Mouse (Mus musculus) activated CD4-positive, CD25-positive, alpha-beta regulatory T cell, adult 4 months (primary cell): ENCODE measurements around the gene Hmgn2. TPM values are rescaled to one million over a fixed set of nuclear protein-coding genes. Genes with fewer than 3 reads are reported as not detected.

Experiments used
- ATAC-seq: one replicate; pipeline ENCODE4 v1.8.0; 2017
- polyA plus RNA-seq, 2 experiments: library from polyadenylated mRNA; unstranded; fragments of 100-300 nt; shearing (Covaris generic); gene quantifications; one replicate each; pipeline ENCODE4 v1.2.1; 2017

Hmgn2 gene
- polyA plus RNA-seq, 2 experiments from 2014 or later: 478 to 642 TPM

DNA sequence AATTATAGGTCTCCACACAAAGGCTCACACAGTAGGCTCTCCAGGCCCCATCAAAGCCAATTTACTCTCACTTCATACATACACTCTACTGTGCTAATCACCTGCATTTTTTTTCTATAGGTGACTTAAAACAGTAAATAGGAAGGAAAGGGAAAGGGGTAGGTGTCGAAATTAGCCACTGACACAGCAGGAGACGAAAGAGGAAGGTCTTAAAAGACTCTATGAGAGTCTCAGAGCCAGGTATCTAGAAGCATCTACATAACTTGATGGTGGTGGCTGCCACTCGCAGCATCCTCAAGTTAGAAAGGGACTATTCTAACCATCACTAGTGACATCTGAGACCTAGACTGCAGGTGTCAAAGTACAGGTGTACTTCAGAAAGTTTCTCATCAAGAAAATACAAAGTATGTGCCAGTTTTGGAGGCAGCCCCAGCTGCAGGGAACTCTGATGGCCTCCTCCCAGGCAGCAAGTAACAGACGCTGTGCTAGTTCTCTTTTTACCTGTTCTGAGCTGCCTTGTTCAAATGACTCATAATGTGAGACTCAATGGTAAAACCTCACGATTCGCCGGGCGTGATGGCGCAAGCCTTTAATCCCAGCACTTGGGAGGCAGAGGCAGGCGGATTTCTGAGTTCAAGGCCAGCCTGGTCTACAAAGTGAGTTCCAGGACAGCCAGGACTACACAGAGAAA is 9.7 kb upstream of the Hmgn2 start:
- ATAC-seq: no peak

- ATAC-seq: no peak
Measured at GRCm38 (mm10) chr4:133971741-133972140, 3.3 kb upstream of the Hmgn2 start.

DNA sequence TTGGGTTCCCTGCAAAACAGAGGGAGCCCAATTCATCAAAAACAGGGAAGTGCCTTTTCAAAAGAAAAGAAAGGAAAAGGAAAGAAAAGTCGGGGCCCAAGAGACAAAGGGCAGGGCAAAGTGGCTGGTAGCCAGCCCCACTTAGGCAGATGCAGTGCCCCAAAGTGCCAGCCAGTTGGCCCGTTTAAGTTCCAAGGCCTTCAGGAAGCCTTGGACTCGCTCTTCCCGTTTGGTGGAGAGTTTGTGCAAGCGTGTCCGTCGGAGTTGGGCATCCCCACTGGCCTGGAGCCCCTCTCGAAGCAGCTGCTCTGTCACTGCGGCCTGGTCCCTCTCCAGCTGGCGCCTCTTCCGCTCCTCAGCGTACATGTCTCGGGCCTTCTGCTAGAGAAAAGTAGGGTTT is 2.4 kb upstream of the Hmgn2 start:
- no peak for ATAC-seq

DNA sequence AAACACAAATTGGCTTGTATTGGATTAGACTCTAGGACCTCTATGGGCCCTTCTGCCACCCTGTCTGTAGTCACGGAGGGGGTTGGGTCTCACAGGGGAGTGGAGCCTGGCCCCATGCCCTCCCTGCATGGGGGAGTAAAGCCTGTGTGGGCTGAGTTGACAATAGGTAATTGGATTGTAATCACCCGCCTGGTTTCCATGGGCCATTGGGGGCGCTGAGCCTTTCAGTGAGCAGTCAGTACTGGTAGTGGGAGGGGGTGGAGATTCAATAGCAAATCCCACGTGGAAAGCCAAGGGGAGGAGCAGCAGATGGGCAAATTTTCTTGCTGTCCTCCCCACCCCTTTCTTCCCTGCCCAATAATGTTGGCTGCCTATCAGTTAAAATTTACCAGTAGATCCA is 1.7 kb upstream of the Hmgn2 start:
- no peak for ATAC-seq

DNA sequence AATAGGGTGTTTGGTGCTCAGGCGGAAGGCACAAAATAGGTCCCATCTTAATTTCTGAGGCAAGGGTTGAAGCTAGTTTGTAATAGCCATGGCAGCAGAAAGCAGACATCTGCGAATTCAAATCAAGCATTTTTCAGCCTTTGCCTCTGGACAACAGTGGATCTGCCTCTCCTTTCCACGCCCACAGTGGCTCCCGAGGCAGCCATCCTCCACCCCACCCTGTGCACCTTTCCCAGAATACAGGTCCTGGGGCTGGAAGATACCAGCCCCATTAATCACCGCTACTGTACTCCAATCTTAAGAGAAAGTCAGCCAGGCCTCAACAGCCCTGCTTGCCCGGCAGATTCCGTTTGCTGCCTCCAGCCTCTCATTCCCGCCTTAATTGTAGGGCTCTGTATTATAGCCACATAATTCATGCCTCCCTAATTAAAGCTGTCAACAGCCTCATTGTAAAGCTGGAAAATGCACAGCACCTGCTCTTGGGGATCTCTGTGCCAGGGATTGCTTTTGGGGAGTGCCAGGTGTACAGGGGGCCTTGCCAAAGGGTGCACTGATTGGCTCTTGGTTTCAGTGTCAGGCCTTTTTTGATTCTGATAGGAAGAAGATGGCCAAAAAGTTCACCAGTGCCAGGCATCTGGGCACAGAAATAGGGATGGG is 792 bp upstream of the Hmgn2 start:
- no peak for ATAC-seq

GRCm38 (mm10) chr4:133967866-133968149 is 642 bp downstream of the Hmgn2 start:
- ATAC-seq: peak; percentile 67

DNA sequence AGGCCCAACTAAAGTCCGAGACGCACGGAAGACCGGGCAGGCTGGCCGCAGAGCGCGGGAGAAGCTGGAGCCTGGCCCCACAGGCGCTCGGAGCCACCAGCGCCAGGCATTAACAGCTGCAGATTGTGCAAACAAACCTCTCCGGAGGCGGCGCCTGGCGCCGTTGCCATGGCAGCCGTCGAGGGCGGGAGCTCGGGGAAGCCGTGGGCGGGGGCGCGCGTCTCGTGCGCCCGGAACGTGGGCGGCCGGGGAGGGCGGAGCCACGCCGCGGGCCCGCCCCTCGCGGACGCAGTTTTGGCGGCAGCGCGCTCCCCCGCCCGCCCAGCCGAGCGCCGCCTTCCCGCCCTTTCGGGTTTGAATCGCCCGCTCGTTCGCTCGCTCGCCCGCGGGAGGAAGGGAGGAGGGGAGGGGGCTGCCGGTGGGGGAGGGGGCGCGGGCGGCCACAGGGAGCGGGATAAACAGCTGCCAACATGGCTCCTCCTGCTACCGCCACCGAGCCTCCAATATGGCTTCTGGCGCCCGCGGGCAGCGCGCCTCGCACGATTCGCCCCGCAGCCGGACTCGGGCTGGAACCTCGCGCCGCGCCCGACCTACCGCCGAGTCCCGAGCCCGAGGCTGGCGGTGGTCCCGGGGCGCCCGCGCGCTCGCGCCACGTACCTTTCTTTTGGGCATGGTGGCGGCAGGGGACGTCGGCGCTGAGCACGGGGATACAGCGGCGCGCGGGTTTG is 1.1 kb downstream of the Hmgn2 start:
- peak; percentile 73 for ATAC-seq

DNA sequence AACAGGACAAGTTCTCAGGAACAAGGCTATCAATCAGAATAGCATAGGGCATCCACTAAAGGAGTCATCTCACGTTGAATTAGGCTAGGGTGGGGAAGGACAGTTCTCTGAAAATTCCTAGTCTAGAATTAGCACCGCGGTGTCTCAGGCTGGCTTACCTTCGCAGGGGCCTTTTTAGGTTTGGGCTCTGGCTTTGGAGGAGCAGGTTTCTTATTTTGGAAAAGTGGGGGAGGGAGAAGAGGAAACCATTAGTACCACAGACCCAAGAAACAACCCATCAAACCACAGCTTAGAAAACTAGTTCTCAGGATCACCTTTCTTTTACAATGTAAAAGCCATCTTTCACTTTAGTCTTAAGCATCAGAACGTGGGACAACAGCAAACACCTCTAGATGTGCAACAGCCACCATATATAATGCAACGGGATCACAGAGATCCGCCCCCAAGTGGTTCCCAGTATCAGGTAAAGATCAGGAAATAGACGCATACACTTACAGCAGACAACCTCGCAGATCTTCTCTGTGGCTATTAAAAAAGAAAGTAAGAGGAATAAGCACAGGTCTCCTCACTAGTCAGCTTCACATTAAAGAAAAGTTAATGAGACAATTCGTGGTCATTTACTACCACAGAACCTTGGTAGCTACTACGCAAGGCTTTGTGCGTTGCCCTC is 2.0 kb downstream of the Hmgn2 start:
- no peak for ATAC-seq

DNA sequence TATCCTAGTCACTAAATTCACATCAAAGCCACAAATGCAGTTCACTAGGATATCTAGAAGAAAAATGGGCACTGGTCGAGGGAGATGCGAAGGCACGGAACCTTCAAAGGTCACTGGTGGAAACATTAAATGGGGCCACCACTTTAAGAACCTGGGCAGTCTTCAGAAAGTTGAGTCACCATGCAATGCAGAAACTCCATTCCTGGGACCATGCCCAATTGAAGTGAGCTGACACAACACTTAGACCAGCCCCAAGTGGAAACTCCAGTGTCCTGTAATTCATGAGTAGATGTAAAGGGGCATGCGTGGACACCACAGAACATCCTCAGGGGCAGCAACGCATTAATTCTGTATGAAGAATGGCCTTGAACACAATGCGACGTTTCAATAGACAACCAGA is 5.9 kb downstream of the Hmgn2 start:
- no peak for ATAC-seq

GRCm38 (mm10) chr4:133958884-133959283 is 9.6 kb downstream of the Hmgn2 start:
- ATAC-seq: no peak

GRCm38 (mm10) chr4:133956358-133956757 is 12.1 kb downstream of the Hmgn2 start:
- no peak for ATAC-seq

- no peak for ATAC-seq
Measured at GRCm38 (mm10) chr4:133946736-133947135, 21.7 kb downstream of the Hmgn2 start.

DNA sequence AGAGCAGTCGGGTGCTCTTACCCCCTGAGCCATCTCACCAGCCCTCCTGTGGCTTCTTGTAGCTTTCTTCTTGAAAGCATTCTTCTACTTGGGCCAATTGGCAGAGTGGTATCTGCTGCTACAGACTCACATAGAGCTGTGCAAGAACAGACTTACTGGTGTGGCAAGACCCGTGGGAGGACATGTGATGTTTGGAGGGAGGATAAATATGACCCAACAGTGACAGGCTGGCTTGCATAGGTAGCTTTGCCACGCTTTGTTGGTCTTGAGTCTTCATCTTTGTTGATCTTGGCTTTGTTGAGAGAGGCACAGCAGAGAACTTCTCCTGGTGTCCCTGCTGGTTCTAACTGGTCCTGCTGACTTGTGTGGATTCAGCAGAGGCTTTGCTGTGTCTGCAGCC is 24.7 kb downstream of the Hmgn2 start:
- ATAC-seq: no peak

DNA sequence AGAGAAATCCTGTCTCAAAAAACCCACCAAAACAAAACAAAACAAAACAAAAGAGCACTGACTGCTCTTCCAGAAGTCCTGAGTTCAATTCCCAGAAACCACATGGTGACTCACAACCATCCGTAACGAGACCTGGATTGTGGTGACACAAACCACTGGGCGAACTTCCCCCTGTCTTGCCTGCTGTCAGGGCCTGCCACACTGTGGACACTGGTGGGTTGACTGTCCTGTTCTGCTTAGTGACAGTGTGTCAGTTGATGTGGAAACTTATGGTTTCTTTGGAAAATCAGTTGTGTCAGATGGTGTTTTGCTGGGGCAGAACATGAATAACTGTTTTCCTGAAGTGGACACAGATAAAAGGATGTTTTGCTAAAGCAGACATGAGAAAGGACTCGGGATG is 25.8 kb downstream of the Hmgn2 start:
- ATAC-seq: no peak

- ATAC-seq: no peak
Measured at GRCm38 (mm10) chr4:133941576-133941975, 26.9 kb downstream of the Hmgn2 start.

GRCm38 (mm10) chr4:133940386-133941260 is 27.8 kb downstream of the Hmgn2 start:
- ATAC-seq: no peak

DNA sequence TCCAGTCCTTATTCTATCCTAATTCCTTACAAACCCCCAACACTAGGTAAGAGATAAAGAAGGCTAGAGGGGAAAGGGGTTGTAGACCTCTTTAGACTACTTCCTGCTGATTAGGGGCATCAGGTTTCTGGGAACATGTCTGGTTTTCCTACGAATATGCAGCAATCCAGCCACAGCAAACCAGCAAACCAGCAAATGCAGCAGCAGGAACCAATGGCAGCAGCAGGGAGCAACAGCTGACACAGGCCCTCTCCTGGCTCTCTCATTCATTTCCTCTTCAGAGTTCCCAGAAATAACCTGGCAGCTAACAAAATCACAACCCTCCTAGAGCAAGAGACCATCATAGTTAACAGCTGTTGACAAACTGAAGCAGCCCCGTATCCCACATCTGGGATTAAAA is 30.4 kb downstream of the Hmgn2 start:
- no peak for ATAC-seq

GRCm38 (mm10) chr4:133931785-133932184 is 36.7 kb downstream of the Hmgn2 start:
- no peak for ATAC-seq

DNA sequence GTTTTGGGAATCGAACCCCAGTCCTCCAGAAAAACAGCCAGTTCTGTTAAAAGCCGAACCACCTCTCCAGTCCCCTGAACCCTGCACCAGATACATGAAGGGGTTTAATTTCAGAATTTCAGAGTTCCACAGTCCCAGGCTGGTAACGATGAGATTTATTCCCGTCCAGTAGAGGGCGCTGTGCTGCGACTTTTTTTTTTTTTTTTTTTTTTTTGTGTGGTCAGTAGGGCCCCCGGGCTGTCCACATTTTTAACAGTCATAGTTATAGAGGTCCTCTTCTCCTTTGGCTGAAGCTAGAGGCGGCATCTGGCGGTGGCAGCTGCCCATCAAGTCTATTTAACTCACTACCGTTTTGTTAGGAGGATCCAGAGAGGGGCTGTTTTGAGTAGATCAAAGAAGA is 37.1 kb downstream of the Hmgn2 start:
- no peak for ATAC-seq

- no peak for ATAC-seq
Measured at GRCm38 (mm10) chr4:133929278-133929670, 39.2 kb downstream of the Hmgn2 start.

GRCm38 (mm10) chr4:133928576-133929277 is 39.7 kb downstream of the Hmgn2 start:
- no peak for ATAC-seq

GRCm38 (mm10) chr4:133925204-133925603 is 43.2 kb downstream of the Hmgn2 start:
- ATAC-seq: no peak
